Mouse (Mus musculus): ENCODE data around the gene Atp8a1. TPM values are rescaled to one million over a fixed set of nuclear protein-coding genes. Genes with fewer than 3 reads are reported as not detected.

Atp8a1 gene
- polyA plus RNA-seq, 1 experiment from 2014 or later: 5.5 TPM

DNA sequence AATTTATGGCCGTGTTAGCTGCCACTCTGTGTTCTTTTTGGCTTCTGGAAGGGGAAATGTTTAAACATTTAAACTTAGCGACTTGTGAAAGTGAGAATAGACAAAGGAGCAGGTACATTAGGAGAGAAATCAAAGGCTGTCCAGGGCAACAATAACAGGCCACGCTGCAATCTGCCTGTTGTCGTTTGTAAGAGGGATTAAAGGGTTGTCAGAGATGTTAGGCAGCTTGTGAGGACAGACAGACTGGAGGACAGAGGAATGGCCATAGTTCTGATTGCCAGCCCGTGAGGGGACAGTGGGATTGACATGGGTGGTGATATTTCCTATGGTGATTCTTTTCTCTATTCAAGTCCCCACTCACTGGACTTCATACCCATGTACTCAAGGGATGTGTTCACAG is 161.8 kb downstream of the Atp8a1 start:
- Histone ChIP-seq H3K9me3 (replicated peaks) (no peaks in the 10 kb centered on the region), H3K27ac (no peak overlapping the region), H3K4me3 (no peak overlapping the region), H3K36me3 (no peaks in the 10 kb centered on the region), H3K4me1 (peaks cover 5% of the 10 kb centered on the region), H3K27me3 (ENCODE audit: low read depth, poor library complexity, severe bottlenecking) (0 out of 2 replicates have a peak, but pooled peaks cover 7% of the 10 kb centered on the region)
- DNase-seq (ENCODE audit: low spot score): no peak
- 69% methylated on average over 5 of the region's 5 CpGs for WGBS

- no peak for DNase-seq (ENCODE audit: low spot score)
- Histone ChIP-seq H3K27me3 (ENCODE audit: low read depth, poor library complexity, severe bottlenecking) (no peaks in the 10 kb centered on the region), H3K36me3 (no peaks in the 10 kb centered on the region), H3K9me3 (replicated peaks) (no peaks in the 10 kb centered on the region), H3K4me3 (no peak overlapping the region), H3K4me1 (peaks cover 8% of the 10 kb centered on the region), H3K27ac (no peak overlapping the region)
- 78% methylated on average over 3 of the region's 3 CpGs for WGBS
Measured at GRCm38 (mm10) chr5:67678819-67679218, 168.4 kb downstream of the Atp8a1 start.

DNA sequence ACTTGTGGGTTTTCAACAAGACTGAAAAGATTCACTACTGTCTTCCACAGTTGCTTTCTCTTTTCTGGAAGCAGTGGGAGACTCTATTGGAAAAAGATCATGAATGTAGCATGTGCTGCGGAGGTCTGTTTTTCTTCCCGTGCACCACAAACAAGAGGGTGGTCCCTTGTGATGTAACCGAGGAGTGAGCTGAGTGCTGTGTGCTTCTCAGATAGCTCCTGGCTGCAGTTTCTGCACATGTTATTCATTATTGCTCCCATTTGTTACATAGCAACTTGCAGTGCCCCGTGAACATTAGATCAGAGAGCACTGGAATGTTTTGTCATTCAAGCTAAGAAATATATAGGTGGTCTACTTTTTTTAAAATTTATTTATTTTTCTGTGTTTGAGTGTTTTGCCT is 174.2 kb downstream of the Atp8a1 start:
- 56% methylated on average over 4 of the region's 4 CpGs for WGBS
- H3K9me3 ChIP-seq (replicated peaks): no peaks in the 10 kb centered on the region
- H3K27ac ChIP-seq: no peak overlapping the region
- DNase-seq (ENCODE audit: low spot score): no peak
- no peaks in the 10 kb centered on the region for H3K36me3 ChIP-seq
- no peaks in the 10 kb centered on the region for H3K27me3 ChIP-seq (ENCODE audit: low read depth, poor library complexity, severe bottlenecking)
- H3K4me1 ChIP-seq: 0 out of 2 replicates have a peak, but pooled peaks cover 7% of the 10 kb centered on the region
- no peak overlapping the region for H3K4me3 ChIP-seq

GRCm38 (mm10) chr5:67670158-67670557 is 177.1 kb downstream of the Atp8a1 start:
- no peak for DNase-seq (ENCODE audit: low spot score)
- WGBS: 83% methylated on average over 6 of the region's 6 CpGs
- no peaks in the 10 kb centered on the region for H3K9me3 ChIP-seq (replicated peaks)
- no peaks in the 10 kb centered on the region for H3K36me3 ChIP-seq
- no peak overlapping the region for H3K27ac ChIP-seq
- H3K4me1 ChIP-seq: 0 out of 2 replicates have a peak, but pooled peaks cover 7% of the 10 kb centered on the region
- no peak overlapping the region for H3K4me3 ChIP-seq
- H3K27me3 ChIP-seq (ENCODE audit: low read depth, poor library complexity, severe bottlenecking): no peaks in the 10 kb centered on the region

- WGBS: 90% methylated on average over 13 of the region's 13 CpGs
- no peak for DNase-seq (ENCODE audit: low spot score)
- no peaks in the 10 kb centered on the region for H3K36me3 ChIP-seq
- no peaks in the 10 kb centered on the region for H3K9me3 ChIP-seq (replicated peaks)
- 0 out of 2 replicates have a peak, but pooled peaks cover 7% of the 10 kb centered on the region for H3K4me1 ChIP-seq
- no peak overlapping the region for H3K27ac ChIP-seq
- H3K27me3 ChIP-seq (ENCODE audit: low read depth, poor library complexity, severe bottlenecking): no peaks in the 10 kb centered on the region
- no peak overlapping the region for H3K4me3 ChIP-seq
Measured at GRCm38 (mm10) chr5:67669436-67669896, 177.8 kb downstream of the Atp8a1 start.

GRCm38 (mm10) chr5:67662715-67663114 is 184.5 kb downstream of the Atp8a1 start:
- 63% methylated on average over 6 of the region's 6 CpGs for WGBS
- Histone ChIP-seq H3K27ac (no peak overlapping the region), H3K9me3 (replicated peaks) (no peaks in the 10 kb centered on the region), H3K36me3 (no peaks in the 10 kb centered on the region), H3K4me1 (peaks cover 11% of the 10 kb centered on the region; the same call in 1 of the 2 replicates), H3K27me3 (ENCODE audit: low read depth, poor library complexity, severe bottlenecking) (peaks cover 16% of the 10 kb centered on the region; the same call in 1 of the 2 replicates), H3K4me3 (no peak overlapping the region)
- DNase-seq (ENCODE audit: low spot score): no peak

DNA sequence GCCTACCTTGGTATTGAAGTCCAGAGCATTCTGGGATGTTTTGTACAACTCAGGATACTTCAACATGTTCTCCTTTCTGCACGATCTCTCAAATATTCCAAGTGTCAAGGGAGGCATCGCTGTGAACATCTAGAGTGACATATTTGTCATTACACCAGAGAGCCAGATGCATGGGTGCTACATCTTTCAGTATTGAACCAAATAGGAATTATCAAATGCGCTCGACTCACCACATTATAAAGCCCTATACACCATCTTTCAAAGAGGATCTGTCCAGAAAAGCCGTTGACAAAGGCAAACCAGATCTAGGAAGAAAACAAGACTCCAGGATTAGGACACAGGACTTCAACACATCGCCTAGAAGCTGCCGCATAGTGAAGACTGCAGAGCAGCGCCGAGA is 187.4 kb downstream of the Atp8a1 start:
- Histone ChIP-seq H3K27ac (no peak overlapping the region), H3K4me3 (no peak overlapping the region), H3K4me1 (peaks cover 38% of the 10 kb centered on the region), H3K27me3 (ENCODE audit: low read depth, poor library complexity, severe bottlenecking) (peaks cover 16% of the 10 kb centered on the region; the same call in 1 of the 2 replicates), H3K9me3 (replicated peaks) (no peaks in the 10 kb centered on the region), H3K36me3 (no peaks in the 10 kb centered on the region)
- 94% methylated on average over 9 of the region's 9 CpGs for WGBS
- DNase-seq (ENCODE audit: low spot score): no peak

DNA sequence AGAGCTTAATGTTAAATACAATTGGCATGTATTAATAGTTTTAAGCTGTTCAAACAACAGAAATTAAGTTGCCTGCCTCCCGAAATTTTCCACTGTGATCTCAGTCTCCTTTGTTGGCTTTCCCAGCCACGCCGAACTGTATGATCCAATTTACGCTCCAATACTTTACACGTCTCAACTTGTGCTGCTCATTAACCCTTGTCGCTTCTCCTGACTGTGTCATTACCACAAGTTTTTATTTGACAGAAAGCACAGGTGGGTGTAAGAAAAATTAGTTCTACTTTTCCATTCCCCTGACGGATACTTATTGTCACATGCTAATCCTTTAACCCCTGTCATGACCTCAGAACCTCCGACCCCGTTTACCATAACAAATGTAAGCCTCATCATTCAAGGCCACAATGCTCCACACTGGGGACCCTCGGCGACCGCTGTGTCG is 190.4 kb downstream of the Atp8a1 start:
- no peak overlapping the region for H3K4me3 ChIP-seq
- no peaks in the 10 kb centered on the region for H3K36me3 ChIP-seq
- peaks cover 34% of the 10 kb centered on the region for H3K4me1 ChIP-seq
- H3K9me3 ChIP-seq (replicated peaks): no peaks in the 10 kb centered on the region
- WGBS: 31% methylated on average over 13 of the region's 13 CpGs
- peaks cover 22% of the 10 kb centered on the region; the same call in 1 of the 2 replicates for H3K27me3 ChIP-seq (ENCODE audit: low read depth, poor library complexity, severe bottlenecking)
- H3K27ac ChIP-seq: no peak overlapping the region
- DNase-seq (ENCODE audit: low spot score): no peak

DNA sequence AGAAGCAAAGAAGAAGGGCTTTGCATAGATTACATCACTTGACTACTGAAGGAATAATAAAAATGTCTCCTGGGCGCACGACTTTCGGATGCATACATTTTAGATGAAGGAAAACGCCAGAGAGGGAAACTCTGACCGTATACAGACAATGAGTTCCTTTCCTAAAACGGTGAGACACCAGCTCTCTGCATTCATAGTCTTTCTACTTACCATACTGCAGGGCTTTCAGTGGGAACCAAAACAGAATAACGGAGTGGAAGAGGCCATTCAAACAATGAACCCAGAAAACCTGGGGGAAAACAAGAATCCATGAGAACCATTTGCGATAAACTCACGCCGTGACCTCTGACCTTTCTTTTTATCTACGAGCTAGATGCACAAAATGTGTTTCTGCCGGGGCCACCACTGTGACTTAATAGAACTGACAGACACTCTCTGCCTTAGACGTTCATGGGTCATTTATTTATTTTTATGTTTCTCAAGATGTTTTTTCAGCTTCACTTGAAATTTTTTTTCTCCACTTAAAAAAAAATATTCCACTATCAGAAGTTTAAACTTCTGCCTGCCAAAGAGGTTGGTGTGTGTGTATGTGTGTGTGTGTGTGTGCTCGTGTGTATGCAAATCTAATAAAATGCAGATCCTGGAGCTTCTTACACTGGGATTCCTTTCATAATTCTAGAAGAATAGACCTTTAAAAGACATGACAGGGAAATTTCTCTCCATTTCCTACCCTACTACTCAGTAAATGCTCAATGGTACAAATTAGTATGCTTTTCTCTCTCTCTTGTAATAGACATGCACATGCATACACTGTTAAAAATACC is 191.3 kb downstream of the Atp8a1 start:
- Histone ChIP-seq H3K27ac (no peak overlapping the region), H3K4me1 (peaks cover 31% of the 10 kb centered on the region), H3K4me3 (no peak overlapping the region), H3K9me3 (replicated peaks) (no peaks in the 10 kb centered on the region), H3K27me3 (ENCODE audit: low read depth, poor library complexity, severe bottlenecking) (peaks cover 22% of the 10 kb centered on the region; the same call in 1 of the 2 replicates), H3K36me3 (no peaks in the 10 kb centered on the region)
- WGBS: 70% methylated on average over 14 of the region's 14 CpGs
- DNase-seq (ENCODE audit: low spot score): no peak

DNA sequence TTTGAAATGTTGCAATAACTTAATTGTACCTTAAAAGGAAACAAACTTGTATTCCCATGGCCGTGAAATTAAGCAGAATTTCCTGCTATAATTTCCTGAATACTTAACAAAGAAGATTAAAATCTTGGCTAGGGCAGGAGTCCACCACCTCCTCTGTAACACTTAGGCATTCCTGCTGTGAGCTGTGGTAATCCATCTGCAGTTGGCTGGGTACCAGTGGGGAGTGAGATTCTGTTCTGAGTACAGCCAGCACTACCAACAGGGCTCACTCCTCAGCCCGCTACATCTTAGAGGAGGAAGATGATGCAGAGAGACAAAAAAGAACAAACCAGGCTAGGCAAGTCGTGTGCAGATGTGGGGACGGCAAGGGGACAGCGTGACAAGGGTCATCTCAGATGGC is 192.7 kb downstream of the Atp8a1 start:
- WGBS: 79% methylated on average over 5 of the region's 5 CpGs
- Histone ChIP-seq H3K36me3 (no peaks in the 10 kb centered on the region), H3K4me1 (peaks cover 31% of the 10 kb centered on the region), H3K4me3 (no peak overlapping the region), H3K9me3 (replicated peaks) (no peaks in the 10 kb centered on the region), H3K27me3 (ENCODE audit: low read depth, poor library complexity, severe bottlenecking) (peaks cover 22% of the 10 kb centered on the region; the same call in 1 of the 2 replicates), H3K27ac (no peak overlapping the region)
- DNase-seq (ENCODE audit: low spot score): no peak

DNA sequence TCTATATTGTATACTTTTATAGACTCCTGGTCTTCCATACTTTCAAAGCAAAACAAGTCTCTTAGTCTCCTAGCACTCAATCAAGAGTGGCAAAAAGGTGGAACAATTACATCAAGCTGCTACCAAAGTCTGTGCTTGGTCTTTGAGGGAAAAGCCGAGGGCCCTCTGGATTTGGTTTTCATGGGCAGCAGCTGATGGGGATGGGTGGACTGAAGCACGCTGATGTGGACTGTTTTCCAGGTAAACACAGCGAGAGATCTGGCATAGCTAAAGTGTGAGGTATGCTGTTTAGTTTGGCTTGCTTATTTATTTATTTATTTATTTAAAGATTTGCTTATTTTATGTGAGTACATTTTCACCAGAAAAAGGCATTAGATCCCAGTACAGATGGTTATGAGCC is 193.7 kb downstream of the Atp8a1 start:
- Histone ChIP-seq H3K4me3 (no peak overlapping the region), H3K9me3 (replicated peaks) (no peaks in the 10 kb centered on the region), H3K27ac (no peak overlapping the region), H3K27me3 (ENCODE audit: low read depth, poor library complexity, severe bottlenecking) (peaks cover 15% of the 10 kb centered on the region; the same call in 1 of the 2 replicates), H3K36me3 (no peaks in the 10 kb centered on the region), H3K4me1 (peaks cover 31% of the 10 kb centered on the region)
- no peak for DNase-seq (ENCODE audit: low spot score)
- WGBS: 91% methylated on average over 3 of the region's 3 CpGs

DNA sequence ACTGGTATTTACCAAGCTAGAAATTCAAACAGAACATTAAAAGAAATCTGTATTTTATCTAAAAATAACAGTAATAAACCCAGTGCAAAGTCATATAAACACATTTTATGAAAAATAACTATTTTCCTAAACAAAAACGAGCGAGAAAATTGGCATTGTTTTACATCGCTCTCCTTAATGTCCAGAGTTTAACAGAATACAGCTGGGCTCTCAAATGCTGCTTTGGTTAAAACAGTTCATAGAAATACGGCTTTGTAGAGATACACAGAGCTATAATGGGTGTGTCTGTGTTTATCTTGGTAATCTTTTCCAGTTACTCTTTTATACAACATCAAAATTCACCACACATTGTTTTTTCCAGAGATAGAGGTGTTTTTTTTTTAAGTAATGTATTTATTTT is 194.8 kb downstream of the Atp8a1 start:
- Histone ChIP-seq H3K36me3 (no peaks in the 10 kb centered on the region), H3K9me3 (replicated peaks) (no peaks in the 10 kb centered on the region), H3K27me3 (ENCODE audit: low read depth, poor library complexity, severe bottlenecking) (peaks cover 15% of the 10 kb centered on the region; the same call in 1 of the 2 replicates), H3K27ac (no peak overlapping the region), H3K4me3 (no peak overlapping the region), H3K4me1 (peaks cover 29% of the 10 kb centered on the region)
- DNase-seq (ENCODE audit: low spot score): no peak
- 92% methylated on average over 4 of the region's 4 CpGs for WGBS

DNA sequence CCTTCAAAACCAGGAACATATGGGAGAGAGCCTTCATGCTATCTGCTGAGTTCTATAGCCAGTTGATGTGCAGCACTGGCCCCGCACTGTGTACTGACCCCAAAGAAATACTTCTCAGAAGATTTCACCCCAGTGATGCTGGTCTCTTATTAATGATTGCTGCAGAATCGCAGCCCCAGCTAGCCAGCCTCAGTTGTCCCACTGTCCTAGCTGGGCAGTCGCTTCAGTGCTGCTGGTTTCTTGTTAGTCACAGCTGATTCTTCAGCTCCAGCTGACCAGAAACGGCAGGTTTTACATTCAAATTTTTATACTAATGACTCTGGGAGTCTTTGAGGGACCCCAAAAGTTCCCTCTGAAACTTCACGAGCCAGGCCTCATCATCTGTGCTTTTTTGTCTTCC is 197.2 kb downstream of the Atp8a1 start:
- no peaks in the 10 kb centered on the region for H3K9me3 ChIP-seq (replicated peaks)

More for the DNA sequence above, 197.2 kb downstream of the Atp8a1 start:
- H3K27ac ChIP-seq: no peak overlapping the region
- no peak for DNase-seq (ENCODE audit: low spot score)
- H3K4me1 ChIP-seq: peaks cover 20% of the 10 kb centered on the region
- H3K36me3 ChIP-seq: no peaks in the 10 kb centered on the region
- H3K4me3 ChIP-seq: no peak overlapping the region
- H3K27me3 ChIP-seq (ENCODE audit: low read depth, poor library complexity, severe bottlenecking): peaks cover 15% of the 10 kb centered on the region; the same call in 1 of the 2 replicates
- 94% methylated on average over 5 of the region's 5 CpGs for WGBS

Measured in limb, embryonic 10.5 days (tissue).